Mouse (Mus musculus) CD4-positive, CD25-positive, alpha-beta regulatory T cell, adult 4 months (primary cell): ENCODE data around the gene Ube2l3. TPM values are rescaled to one million over a fixed set of nuclear protein-coding genes. Genes with fewer than 3 reads are reported as not detected.

Experiments
- ATAC-seq: one replicate; pipeline ENCODE4 v1.8.0; 2017
- polyA plus RNA-seq, 2 experiments: library from polyadenylated mRNA; unstranded; fragments of 100-300 nt; shearing (Covaris generic); gene quantifications; one replicate each; pipeline ENCODE4 v1.2.1; 2017

The Ube2l3 gene
- polyA plus RNA-seq, 2 experiments from 2014 or later = 246 to 283 TPM

GRCm38 (mm10) chr16:17146772-17147235, 55.6 kb downstream of the Ube2l3 start, which contains the start of gene Ccdc116:
Ccdc116 (minus strand) TSS chr16:17147229.
- ATAC-seq = peak; percentile 89

GRCm38 (mm10) chr16:17144339-17144738, 58.1 kb downstream of the Ube2l3 start, which contains the start of gene Ydjc:
Ydjc (plus strand) TSS chr16:17144621.
- no peak for ATAC-seq

DNA sequence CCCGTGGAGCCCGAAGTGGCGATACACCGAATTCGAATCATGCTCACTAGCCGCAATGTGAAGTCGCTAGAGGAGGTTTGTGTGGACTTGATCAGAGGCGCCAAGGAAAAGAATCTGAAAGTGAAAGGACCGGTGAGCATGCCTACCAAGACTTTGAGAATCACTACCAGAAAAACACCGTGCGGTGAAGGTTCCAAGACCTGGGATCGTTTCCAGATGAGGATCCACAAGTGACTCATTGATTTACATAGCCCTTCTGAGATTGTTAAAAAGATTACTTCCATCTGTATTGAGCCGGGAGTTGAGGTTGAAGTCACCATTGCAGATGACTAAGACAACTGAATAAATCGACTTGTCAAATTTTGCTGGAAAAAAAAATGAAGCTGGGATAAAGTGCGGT, 65.1 kb downstream of the Ube2l3 start:
- no peak for ATAC-seq

- ATAC-seq = no peak
Measured at GRCm38 (mm10) chr16:17132906-17133200, 69.6 kb downstream of the Ube2l3 start.

DNA sequence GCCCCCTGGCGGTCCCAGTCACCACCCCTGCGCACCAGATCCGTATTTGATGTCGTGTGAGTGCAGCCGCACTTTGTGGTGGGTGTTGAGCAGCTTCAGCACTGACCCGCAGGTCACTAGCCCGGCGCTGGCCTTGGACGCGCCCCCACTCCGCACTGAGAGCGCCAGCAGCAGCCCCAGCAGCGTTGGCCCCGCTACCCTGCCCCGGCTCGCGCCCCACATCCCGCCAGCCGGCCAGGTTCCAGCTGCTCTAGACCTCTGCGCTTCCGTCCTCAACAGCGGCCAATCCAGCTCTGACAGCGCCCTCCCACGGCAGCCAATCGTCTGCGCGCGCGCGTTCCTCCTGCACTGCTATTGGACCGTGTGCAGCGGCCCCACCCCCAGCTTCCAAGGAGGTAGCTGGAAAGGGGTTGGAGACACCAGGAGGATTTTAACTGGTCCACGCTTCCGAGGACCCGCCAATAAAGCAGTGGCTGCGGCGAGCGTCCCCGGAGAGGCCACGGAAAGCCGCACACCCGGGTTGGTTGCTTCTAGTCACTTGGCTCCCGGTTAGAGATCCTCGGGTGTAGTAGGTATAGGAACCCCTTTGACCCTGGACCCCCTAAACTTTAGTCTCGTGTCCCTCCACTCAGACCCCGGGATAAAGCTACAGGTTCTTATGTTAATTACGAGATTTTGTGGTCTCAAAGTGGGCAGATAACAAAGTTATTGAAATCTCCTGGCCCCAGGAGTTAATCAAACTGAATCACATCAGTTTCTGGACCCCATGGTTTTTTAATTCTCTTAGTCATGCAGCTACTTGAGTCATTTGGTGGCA, 70.2 kb downstream of the Ube2l3 start, which contains the start of gene Sdf2l1:
TSS of gene Sdf2l1 (minus strand) at position 295 of the 817 bp plus-strand sequence.
- peak; percentile 97 for ATAC-seq

DNA sequence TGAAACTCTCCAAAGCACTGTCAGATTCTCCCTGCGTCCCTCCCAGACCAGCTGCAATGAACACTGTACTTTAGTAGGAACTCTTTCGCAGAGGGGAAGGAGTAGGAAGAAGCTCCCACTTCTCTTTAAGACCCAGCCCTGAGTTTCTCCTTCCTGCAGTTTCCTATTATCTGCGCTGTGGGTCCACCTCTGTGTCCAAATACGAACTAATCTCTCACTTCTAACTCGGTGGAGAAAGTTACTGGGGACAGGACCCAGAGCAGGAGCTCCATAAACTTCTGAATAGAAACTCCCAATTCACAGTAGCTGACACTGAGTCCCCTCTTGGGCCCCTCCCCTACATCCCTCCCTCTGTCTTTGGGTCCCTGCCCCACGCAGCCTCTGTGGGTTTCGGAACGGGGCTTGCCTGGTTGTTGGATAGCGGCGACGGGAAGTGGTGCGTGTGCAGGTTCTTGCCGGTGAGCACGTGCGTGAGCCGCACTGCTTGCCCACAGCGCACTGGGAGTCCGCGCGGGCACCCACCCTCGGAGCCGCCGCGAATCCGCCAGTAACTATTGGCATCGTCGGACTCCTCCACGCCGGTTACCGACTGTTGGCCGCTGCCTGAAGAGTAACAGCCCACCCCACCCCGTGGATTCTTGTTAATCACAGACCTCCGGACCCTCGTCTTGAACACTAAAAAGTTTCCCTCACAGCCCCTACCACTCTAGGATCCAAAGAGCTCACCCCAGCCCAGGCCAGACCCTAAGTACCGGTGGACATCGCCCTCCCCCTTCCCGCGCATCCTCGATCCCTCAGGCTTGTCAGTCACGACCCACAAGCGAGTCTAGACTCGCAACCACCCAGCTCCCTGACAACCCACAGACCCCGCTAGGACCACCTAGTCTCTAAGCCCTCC, 71.0 kb downstream of the Ube2l3 start:
- peak; percentile 42 for ATAC-seq

GRCm38 (mm10) chr16:17127292-17127691, 75.2 kb downstream of the Ube2l3 start:
- ATAC-seq = peak; percentile 22

DNA sequence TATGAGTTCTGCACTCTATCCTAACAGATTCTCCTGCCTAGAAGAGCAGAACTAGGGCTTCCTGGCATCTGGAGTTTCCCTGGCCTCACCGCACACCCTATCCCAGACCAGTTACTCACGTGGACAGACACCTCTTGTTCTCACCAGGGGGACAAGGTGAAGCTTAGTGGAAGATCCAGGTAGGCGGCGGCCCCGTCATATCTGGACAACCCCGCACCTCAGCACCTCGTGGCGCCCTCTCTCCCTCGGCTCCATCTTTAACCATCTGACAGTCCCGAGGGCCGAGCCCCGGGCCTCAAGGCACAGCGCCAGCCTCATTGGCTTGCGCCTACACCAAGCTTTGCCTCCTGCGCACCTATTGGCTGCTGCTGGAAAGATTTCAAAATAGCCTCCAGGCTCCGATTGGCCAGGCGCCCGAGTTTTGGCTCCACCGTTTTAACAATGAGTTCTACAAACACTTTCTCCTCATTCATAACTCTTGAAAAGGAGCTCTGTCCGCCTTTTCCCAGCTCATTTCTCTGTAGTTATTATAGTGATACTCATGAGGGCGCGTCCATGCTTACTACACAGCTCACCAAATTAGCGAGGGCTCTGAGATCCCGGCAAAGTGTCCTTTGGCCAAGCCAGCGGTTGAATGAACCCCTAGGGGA, 77.5 kb downstream of the Ube2l3 start, which contains the start of gene 2610318N02Rik:
TSS of gene 2610318N02Rik (minus strand) at position 297 of the 650 bp plus-strand sequence.
- ATAC-seq = peak; percentile 89

DNA sequence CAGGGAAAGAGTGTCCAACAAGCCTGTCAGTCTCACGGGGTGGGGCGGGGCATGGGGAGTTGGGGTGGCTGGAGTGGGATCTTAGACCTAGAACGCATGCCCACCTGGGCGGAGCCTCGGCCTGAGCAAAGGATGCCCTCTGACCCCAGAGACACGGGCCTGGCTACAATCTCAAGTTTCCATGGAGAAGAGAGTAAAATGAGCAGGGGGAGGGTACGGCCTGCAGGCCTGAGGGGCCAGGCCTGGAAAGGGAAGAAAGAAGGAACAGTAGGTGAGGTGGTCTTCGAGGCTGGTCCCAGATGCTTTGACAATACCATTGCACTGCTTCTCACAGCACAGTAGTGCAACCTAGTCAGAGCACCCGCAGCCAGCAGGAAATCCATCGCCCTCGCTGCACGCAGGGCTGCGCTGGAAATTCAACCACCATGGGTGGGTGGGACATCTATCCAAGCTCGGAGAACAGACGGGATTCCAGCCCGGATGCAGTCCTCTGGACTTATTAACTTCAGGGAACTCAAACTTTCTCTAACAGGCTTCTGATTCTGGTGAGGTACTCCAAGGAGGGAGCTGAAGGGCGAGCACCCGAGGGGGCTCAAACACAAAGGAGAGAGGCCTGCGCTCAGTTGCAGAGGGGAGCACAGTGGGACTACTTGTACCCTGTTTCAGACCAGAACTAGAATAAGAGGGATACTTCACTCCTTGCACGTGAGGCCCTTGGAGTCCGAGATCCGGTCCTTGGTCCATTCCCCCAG, 78.2 kb downstream of the Ube2l3 start:
- ATAC-seq = peak; percentile 10

DNA sequence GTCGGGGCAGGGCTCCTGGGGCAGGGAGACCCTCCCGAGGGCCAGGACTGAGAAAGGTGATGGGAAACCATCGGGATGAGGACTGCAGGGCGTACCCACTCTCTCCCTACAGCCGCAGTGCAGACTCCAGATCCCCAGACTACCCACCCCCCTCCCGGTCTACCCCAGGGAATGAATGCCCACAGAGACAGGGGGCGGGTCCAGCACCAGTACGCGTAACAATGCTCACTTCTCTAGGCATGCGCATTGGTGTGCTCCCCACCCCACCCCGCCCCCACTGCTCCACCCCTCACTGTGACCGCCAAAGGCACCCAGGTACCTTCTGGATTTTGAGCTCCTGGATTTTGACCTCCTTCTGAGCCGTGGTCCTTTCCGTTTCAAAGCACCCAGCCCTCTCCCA, 80.9 kb downstream of the Ube2l3 start:
- no peak for ATAC-seq

DNA sequence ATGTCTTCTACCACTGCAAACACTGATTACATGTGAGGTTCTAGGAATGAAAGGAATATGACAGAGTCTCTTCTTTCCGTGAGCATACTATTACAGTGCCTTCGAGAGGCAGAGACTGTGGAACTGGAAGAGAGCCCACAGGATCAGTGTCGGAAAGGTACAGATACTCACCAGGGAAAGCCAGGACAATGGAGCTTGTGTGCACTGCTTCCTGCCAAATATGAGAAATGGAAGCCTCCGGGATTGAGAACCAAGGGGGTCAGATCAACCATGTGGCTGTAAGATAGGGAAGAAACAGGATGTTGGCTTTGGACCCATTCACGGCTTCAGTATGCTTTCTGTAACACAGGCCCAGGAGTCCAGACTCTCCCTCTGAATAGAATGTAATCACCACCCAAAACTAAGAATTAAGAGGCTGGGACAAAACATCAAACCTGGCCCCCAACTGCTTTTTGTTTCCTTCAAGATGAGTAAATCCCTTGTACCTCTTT, 85.1 kb downstream of the Ube2l3 start:
- ATAC-seq = no peak

GRCm38 (mm10) chr16:17110771-17111743, 91.4 kb downstream of the Ube2l3 start, which contains the start of gene Ppil2:
Ppil2 (minus strand) TSS chr16:17111257.
- ATAC-seq = peak; percentile 95

- ATAC-seq = no peak
Measured at GRCm38 (mm10) chr16:17104600-17104999, 97.8 kb downstream of the Ube2l3 start.

DNA sequence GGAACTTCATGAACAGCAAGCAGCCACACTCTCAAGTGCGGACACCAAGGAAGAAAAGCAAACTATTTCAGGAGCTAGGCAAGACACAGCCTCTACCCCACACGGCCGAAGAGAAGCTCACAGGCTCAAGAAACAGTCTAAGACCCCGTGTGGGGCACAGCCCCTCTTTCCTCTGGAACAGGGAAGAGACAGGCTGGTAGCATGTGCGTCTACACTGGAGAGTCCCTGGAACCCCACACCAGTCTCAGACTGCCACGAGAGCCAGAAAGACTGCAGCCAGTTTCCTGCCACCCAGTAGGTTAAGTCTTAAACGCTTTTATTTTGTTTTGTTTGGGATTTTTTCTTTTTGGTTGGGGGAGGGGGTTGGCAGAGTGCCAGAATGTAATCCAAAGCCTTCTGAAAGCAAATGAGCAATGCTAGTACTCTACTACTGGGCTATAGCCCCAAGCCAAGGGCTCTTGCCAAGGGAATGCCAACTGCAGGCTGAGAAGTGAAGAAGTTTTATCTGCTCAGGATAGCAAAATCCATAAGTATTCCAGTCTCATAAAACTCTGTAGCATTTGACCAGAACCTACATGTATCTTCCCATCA, 99.7 kb downstream of the Ube2l3 start:
- no peak for ATAC-seq

Other genes with a start within 250 kb of the Ube2l3 start
- 10 to 100 TPM; 19.1 to 32.1 TPM for gene Mapk1, start 219.3 kb downstream of the Ube2l3 start, polyA plus RNA-seq
- gene Ypel1, start 133.0 kb downstream of the Ube2l3 start, polyA plus RNA-seq = 1 to 10 TPM; 7.5 to 10.0 TPM
- 100 to 1,000 TPM; 221 to 254 TPM for gene Ppil2, start 91.4 kb downstream of the Ube2l3 start, polyA plus RNA-seq
- 1 to 10 TPM; 3.7 to 5.4 TPM for gene 2610318N02Rik, start 77.5 kb downstream of the Ube2l3 start, polyA plus RNA-seq
- gene Sdf2l1, start 70.3 kb downstream of the Ube2l3 start, polyA plus RNA-seq = 10 to 100 TPM; 19.7 to 22.9 TPM
- 1 to 10 TPM; 6.9 to 8.4 TPM for gene Ydjc, start 58.0 kb downstream of the Ube2l3 start, polyA plus RNA-seq
- gene Ccdc116, start 55.4 kb downstream of the Ube2l3 start, polyA plus RNA-seq = 1 to 10 TPM in 1 of 2 experiments, under 1 TPM in 1; 0.58 to 1.4 TPM
- not detected for gene Rimbp3, start 6.0 kb upstream of the Ube2l3 start, polyA plus RNA-seq
- 1 to 10 TPM in 1 of 2 experiments, under 1 TPM in 1; 0.89 to 2.1 TPM for gene Hic2, start 30.9 kb upstream of the Ube2l3 start, polyA plus RNA-seq
- gene Tmem191c, start 73.4 kb upstream of the Ube2l3 start, polyA plus RNA-seq = 10 to 100 TPM; 31.0 to 41.3 TPM
- under 1 TPM; 0.82 TPM for gene Serpind1, start 128.7 kb upstream of the Ube2l3 start, polyA plus RNA-seq
- 10 to 100 TPM; 10.5 to 22.1 TPM for gene Snap29, start 203.3 kb upstream of the Ube2l3 start, polyA plus RNA-seq
- 10 to 100 TPM; 56.9 to 57.5 TPM for gene Pi4ka, start 203.7 kb upstream of the Ube2l3 start, polyA plus RNA-seq
- gene Crkl, start 249.3 kb upstream of the Ube2l3 start, polyA plus RNA-seq = 10 to 100 TPM; 20.2 to 24.2 TPM